Mouse (Mus musculus): ENCODE data around the gene Zg16. TPM values are rescaled to one million over a fixed set of nuclear protein-coding genes. Genes with fewer than 3 reads are reported as not detected.

The Zg16 gene
- 1,613 and 5,119 TPM in 2 replicates for polyA plus RNA-seq (2012; rRNA removed; ENCODE audit: low replicate concordance)

GRCm38 (mm10) chr7:127087278-127088010, at the start of gene Zg16:
TSS of gene Zg16 (minus strand) at chr7:127087328.

GRCm38 (mm10) chr7:127121911-127122270, 34.8 kb upstream of the Zg16 start, which contains the start of gene Qprt:
TSS of gene Qprt (minus strand) at chr7:127122226.

GRCm38 (mm10) chr7:127091114-127091896, 4.2 kb upstream of the Zg16 start, which contains the start of gene AI467606:
TSS of gene AI467606 (plus strand) at chr7:127091359.

GRCm38 (mm10) chr7:127041851-127042672, 45.1 kb downstream of the Zg16 start, which contains the start of gene Kif22:
TSS of gene Kif22 (minus strand) at chr7:127042471.

GRCm38 (mm10) chr7:127026984-127027726, 60.0 kb downstream of the Zg16 start, which contains the start of gene Maz:
TSS of gene Maz (minus strand) at chr7:127027037.

GRCm38 (mm10) chr7:127020901-127021562, 66.1 kb downstream of the Zg16 start, which contains the start of the genes Gm42742 and Prrt2:
TSS of gene Gm42742 (minus strand) at chr7:127021097.
TSS of gene Prrt2 (minus strand) at chr7:127021211.

GRCm38 (mm10) chr7:127016971-127017949, 69.9 kb downstream of the Zg16 start, which contains the start of gene Pagr1a:
TSS of gene Pagr1a (minus strand) at chr7:127017352.

GRCm38 (mm10) chr7:127016481-127016485, 70.8 kb downstream of the Zg16 start, which contains the start of gene Pagr1b:
TSS of gene Pagr1b (minus strand) at chr7:127016484.

GRCm38 (mm10) chr7:127014320-127014719, 72.8 kb downstream of the Zg16 start, which contains the start of gene Mvp:
TSS of gene Mvp (minus strand) at chr7:127014621.

Other genes with a start within 250 kb of the Zg16 start
- gene Doc2a, start 239.9 kb downstream of the Zg16 start, polyA plus RNA-seq (2012; rRNA removed; ENCODE audit: low replicate concordance), result 0.76 TPM in 1 of 2 replicates, not detected in the other
- 2.7 and 5.0 TPM in 2 replicates for gene Hirip3, start 225.4 kb downstream of the Zg16 start, polyA plus RNA-seq (2012; rRNA removed; ENCODE audit: low replicate concordance)
- 44.3 and 46.4 TPM in 2 replicates for gene Ino80e, start 225.0 kb downstream of the Zg16 start, polyA plus RNA-seq (2012; rRNA removed; ENCODE audit: low replicate concordance)
- 70.4 and 83.1 TPM in 2 replicates for gene Taok2, start 202.6 kb downstream of the Zg16 start, polyA plus RNA-seq (2012; rRNA removed; ENCODE audit: low replicate concordance)
- 203 and 206 TPM in 2 replicates for gene Tmem219, start 164.4 kb downstream of the Zg16 start, polyA plus RNA-seq (2012; rRNA removed; ENCODE audit: low replicate concordance)
- 13.9 and 20.5 TPM in 2 replicates for gene Kctd13, start 158.4 kb downstream of the Zg16 start, polyA plus RNA-seq (2012; rRNA removed; ENCODE audit: low replicate concordance)
- 0.30 and 0.55 TPM in 2 replicates for gene Asphd1, start 137.7 kb downstream of the Zg16 start, polyA plus RNA-seq (2012; rRNA removed; ENCODE audit: low replicate concordance)
- 1.6 and 2.2 TPM in 2 replicates for gene Sez6l2, start 136.8 kb downstream of the Zg16 start, polyA plus RNA-seq (2012; rRNA removed; ENCODE audit: low replicate concordance)
- 215 and 466 TPM in 2 replicates for gene Cdipt, start 111.4 kb downstream of the Zg16 start, polyA plus RNA-seq (2012; rRNA removed; ENCODE audit: low replicate concordance)
- 0.09 and 0.42 TPM in 2 replicates for gene Cdiptos, start 111.2 kb downstream of the Zg16 start, polyA plus RNA-seq (2012; rRNA removed; ENCODE audit: low replicate concordance)
- 193 and 250 TPM in 2 replicates for gene Mvp, start 72.7 kb downstream of the Zg16 start, polyA plus RNA-seq (2012; rRNA removed; ENCODE audit: low replicate concordance)
- gene Pagr1b, start 70.8 kb downstream of the Zg16 start, polyA plus RNA-seq (2012; rRNA removed; ENCODE audit: low replicate concordance), result 2.4 TPM in 1 of 2 replicates, not detected in the other
- gene Pagr1a, start 70.0 kb downstream of the Zg16 start, polyA plus RNA-seq (2012; rRNA removed; ENCODE audit: low replicate concordance), result 1.5 TPM in 1 of 2 replicates, not detected in the other
- gene Gm42742, start 66.2 kb downstream of the Zg16 start, polyA plus RNA-seq (2012; rRNA removed; ENCODE audit: low replicate concordance), result 19.5 and 23.9 TPM in 2 replicates
- gene Prrt2, start 66.1 kb downstream of the Zg16 start, polyA plus RNA-seq (2012; rRNA removed; ENCODE audit: low replicate concordance), result 4.2 and 5.7 TPM in 2 replicates
- 288 and 667 TPM in 2 replicates for gene Maz, start 60.3 kb downstream of the Zg16 start, polyA plus RNA-seq (2012; rRNA removed; ENCODE audit: low replicate concordance)
- 3.9 and 4.4 TPM in 2 replicates for gene Kif22, start 44.9 kb downstream of the Zg16 start, polyA plus RNA-seq (2012; rRNA removed; ENCODE audit: low replicate concordance)
- 24.0 and 31.4 TPM in 2 replicates for gene AI467606, start 4.0 kb upstream of the Zg16 start, polyA plus RNA-seq (2012; rRNA removed; ENCODE audit: low replicate concordance)
- 0.43 and 0.95 TPM in 2 replicates for gene Qprt, start 34.9 kb upstream of the Zg16 start, polyA plus RNA-seq (2012; rRNA removed; ENCODE audit: low replicate concordance)
- gene Spn, start 50.5 kb upstream of the Zg16 start, polyA plus RNA-seq (2012; rRNA removed; ENCODE audit: low replicate concordance), result 2.0 and 2.7 TPM in 2 replicates
- gene Cd2bp2, start 108.7 kb upstream of the Zg16 start, polyA plus RNA-seq (2012; rRNA removed; ENCODE audit: low replicate concordance), result 10.0 and 13.1 TPM in 2 replicates
- gene Tbc1d10b, start 121.1 kb upstream of the Zg16 start, polyA plus RNA-seq (2012; rRNA removed; ENCODE audit: low replicate concordance), result 29.8 and 44.7 TPM in 2 replicates
- gene Mylpf, start 121.6 kb upstream of the Zg16 start, polyA plus RNA-seq (2012; rRNA removed; ENCODE audit: low replicate concordance), result 0.38 TPM in 1 of 2 replicates, not detected in the other
- 6.9 and 8.4 TPM in 2 replicates for gene Zfp553, start 145.7 kb upstream of the Zg16 start, polyA plus RNA-seq (2012; rRNA removed; ENCODE audit: low replicate concordance)
- 14.1 and 28.9 TPM in 2 replicates for gene Sept1, start 145.8 kb upstream of the Zg16 start, polyA plus RNA-seq (2012; rRNA removed; ENCODE audit: low replicate concordance)
- 76.9 and 173 TPM in 2 replicates for gene Zfp771, start 156.9 kb upstream of the Zg16 start, polyA plus RNA-seq (2012; rRNA removed; ENCODE audit: low replicate concordance)
- 74.2 and 77.1 TPM in 2 replicates for gene Dctpp1, start 173.4 kb upstream of the Zg16 start, polyA plus RNA-seq (2012; rRNA removed; ENCODE audit: low replicate concordance)
- gene Sephs2, start 186.7 kb upstream of the Zg16 start, polyA plus RNA-seq (2012; rRNA removed; ENCODE audit: low replicate concordance), result 49.0 and 105 TPM in 2 replicates
- 3.7 and 5.6 TPM in 2 replicates for gene Itgal, start 208.9 kb upstream of the Zg16 start, polyA plus RNA-seq (2012; rRNA removed; ENCODE audit: low replicate concordance)